Mouse (Mus musculus): ENCODE measurements around the gene Tshz2. TPM values are rescaled to one million over a fixed set of nuclear protein-coding genes. Genes with fewer than 3 reads are reported as not detected.
A peak's percentile ranks its signal among the peaks of the same experiment; 100 is the strongest.

The Tshz2 gene
- polyA plus RNA-seq, 1 experiment: 42.6 TPM

- TF ChIP-seq CTCF (IDR thresholded peaks at IDR 0.05; ENCODE audit: borderline replicate concordance, extremely low read depth, insufficient read depth, insufficient read length): peak; percentile 53; the same call in 1 of the 2 replicates
- TF ChIP-seq POLR2A (IDR thresholded peaks at IDR 0.05; ENCODE audit: borderline replicate concordance, extremely low read depth, insufficient read depth, insufficient read length, poor library complexity, severe bottlenecking): no peak
- DNase-seq (ENCODE audit: low read depth): peak; percentile 84
These were observed 326.1 kb downstream of the Tshz2 start for GRCm38 (mm10) chr2:169958736-169959573.

DNA sequence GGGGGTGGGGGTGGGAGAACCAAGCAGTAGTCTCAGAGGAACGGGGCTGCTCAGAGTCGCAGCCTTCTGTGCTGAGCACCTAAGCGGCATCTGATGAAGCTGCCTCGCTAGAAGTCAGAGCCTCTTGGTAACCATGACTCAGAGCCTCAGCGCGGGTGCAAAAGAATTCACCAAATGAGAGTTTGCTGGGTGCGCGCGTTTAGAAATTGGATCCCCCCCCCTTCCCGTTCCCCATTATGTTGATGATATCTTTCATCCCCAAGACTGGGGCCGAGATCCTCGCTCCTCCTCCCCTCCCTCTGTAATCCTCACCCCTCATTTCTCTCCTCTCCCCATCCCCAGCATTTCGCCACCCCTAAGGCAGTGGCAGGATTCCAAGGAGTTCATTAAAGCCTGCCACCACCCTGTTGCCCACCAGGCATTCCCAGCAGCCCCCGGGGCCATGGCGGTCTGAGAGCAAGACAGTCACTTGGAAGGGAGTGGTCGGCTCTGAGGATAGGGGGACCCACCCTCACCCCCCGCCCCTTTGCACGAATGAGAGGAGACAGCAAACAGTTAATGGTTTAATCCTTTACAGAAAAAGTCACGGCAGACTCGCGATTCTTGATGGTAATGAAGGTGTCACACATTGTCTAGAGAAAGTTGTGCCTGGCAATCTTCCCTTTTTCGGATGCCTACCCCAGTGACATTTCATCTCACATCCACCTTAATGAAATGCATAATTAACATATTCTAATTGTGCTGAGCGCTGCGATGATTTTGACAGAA is 328.8 kb downstream of the Tshz2 start:
- peak; percentile 91 for DNase-seq (ENCODE audit: low read depth)
- no peak for TF ChIP-seq POLR2A (IDR thresholded peaks at IDR 0.05; ENCODE audit: borderline replicate concordance, extremely low read depth, insufficient read depth, insufficient read length, poor library complexity, severe bottlenecking)
- no peak for TF ChIP-seq CTCF (IDR thresholded peaks at IDR 0.05; ENCODE audit: borderline replicate concordance, extremely low read depth, insufficient read depth, insufficient read length)

DNA sequence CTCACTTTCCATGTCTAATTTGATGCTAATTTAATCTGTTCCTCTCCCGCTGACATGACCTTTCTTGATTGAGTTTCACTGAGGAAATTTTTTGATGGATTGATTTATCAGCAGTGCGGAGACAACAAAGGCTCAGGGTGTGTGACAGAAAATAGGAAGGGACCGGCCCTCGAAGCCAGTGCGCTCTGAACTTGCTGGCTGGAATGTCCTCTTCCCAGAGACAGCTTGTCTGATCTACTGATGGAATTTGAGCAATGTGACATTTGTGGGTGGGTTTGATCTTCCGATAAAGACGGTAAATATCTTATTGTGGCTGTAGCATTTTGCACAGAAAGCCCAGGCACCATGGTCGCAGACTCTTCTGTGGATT is 329.4 kb downstream of the Tshz2 start:
- TF ChIP-seq POLR2A (IDR thresholded peaks at IDR 0.05; ENCODE audit: borderline replicate concordance, extremely low read depth, insufficient read depth, insufficient read length, poor library complexity, severe bottlenecking) (no peak), CTCF (IDR thresholded peaks at IDR 0.05; ENCODE audit: borderline replicate concordance, extremely low read depth, insufficient read depth, insufficient read length) (no peak)
- DNase-seq (ENCODE audit: low read depth): no peak

GRCm38 (mm10) chr2:169962776-169963175 is 330.0 kb downstream of the Tshz2 start:
- no peak for TF ChIP-seq CTCF (IDR thresholded peaks at IDR 0.05; ENCODE audit: borderline replicate concordance, extremely low read depth, insufficient read depth, insufficient read length)
- no peak for TF ChIP-seq POLR2A (IDR thresholded peaks at IDR 0.05; ENCODE audit: borderline replicate concordance, extremely low read depth, insufficient read depth, insufficient read length, poor library complexity, severe bottlenecking)
- DNase-seq (ENCODE audit: low read depth): no peak

- TF ChIP-seq CTCF (IDR thresholded peaks at IDR 0.05; ENCODE audit: borderline replicate concordance, extremely low read depth, insufficient read depth, insufficient read length) (no peak), POLR2A (IDR thresholded peaks at IDR 0.05; ENCODE audit: borderline replicate concordance, extremely low read depth, insufficient read depth, insufficient read length, poor library complexity, severe bottlenecking) (no peak)
- DNase-seq (ENCODE audit: low read depth): no peak
These were observed 337.7 kb downstream of the Tshz2 start for GRCm38 (mm10) chr2:169970481-169970880.

- TF ChIP-seq CTCF (IDR thresholded peaks at IDR 0.05; ENCODE audit: borderline replicate concordance, extremely low read depth, insufficient read depth, insufficient read length): no peak
- TF ChIP-seq POLR2A (IDR thresholded peaks at IDR 0.05; ENCODE audit: borderline replicate concordance, extremely low read depth, insufficient read depth, insufficient read length, poor library complexity, severe bottlenecking): no peak
- peak; percentile 80 for DNase-seq (ENCODE audit: low read depth)
These were observed 350.1 kb downstream of the Tshz2 start for GRCm38 (mm10) chr2:169982925-169983324.

GRCm38 (mm10) chr2:169987186-169987585 is 354.4 kb downstream of the Tshz2 start:
- TF ChIP-seq POLR2A (IDR thresholded peaks at IDR 0.05; ENCODE audit: borderline replicate concordance, extremely low read depth, insufficient read depth, insufficient read length, poor library complexity, severe bottlenecking): no peak
- no peak for TF ChIP-seq CTCF (IDR thresholded peaks at IDR 0.05; ENCODE audit: borderline replicate concordance, extremely low read depth, insufficient read depth, insufficient read length)
- no peak for DNase-seq (ENCODE audit: low read depth)

DNA sequence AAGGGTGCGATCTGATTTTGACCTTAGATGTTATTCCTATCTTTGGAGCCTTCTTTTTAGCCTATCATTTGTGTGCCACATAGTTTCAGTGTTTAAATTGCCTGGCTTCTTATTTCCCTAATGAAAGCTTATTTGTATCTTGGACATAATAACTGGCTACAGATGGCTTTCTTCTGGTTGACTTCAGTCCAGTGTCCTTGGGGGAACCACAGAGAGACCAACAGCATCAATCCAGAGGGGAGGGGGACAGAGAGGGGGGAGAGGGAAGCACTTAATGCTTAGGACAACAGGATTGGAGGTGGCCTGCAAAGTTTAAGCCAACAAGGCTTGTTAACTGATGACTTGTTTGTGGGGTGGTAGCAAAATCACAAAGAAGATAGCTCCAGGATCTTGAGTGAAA is 356.4 kb downstream of the Tshz2 start:
- DNase-seq (ENCODE audit: low read depth): no peak
- TF ChIP-seq POLR2A (IDR thresholded peaks at IDR 0.05; ENCODE audit: borderline replicate concordance, extremely low read depth, insufficient read depth, insufficient read length, poor library complexity, severe bottlenecking): no peak
- TF ChIP-seq CTCF (IDR thresholded peaks at IDR 0.05; ENCODE audit: borderline replicate concordance, extremely low read depth, insufficient read depth, insufficient read length): no peak

GRCm38 (mm10) chr2:169990991-169991390 is 358.2 kb downstream of the Tshz2 start:
- DNase-seq (ENCODE audit: low read depth): no peak
- TF ChIP-seq POLR2A (IDR thresholded peaks at IDR 0.05; ENCODE audit: borderline replicate concordance, extremely low read depth, insufficient read depth, insufficient read length, poor library complexity, severe bottlenecking) (no peak), CTCF (IDR thresholded peaks at IDR 0.05; ENCODE audit: borderline replicate concordance, extremely low read depth, insufficient read depth, insufficient read length) (no peak)

DNA sequence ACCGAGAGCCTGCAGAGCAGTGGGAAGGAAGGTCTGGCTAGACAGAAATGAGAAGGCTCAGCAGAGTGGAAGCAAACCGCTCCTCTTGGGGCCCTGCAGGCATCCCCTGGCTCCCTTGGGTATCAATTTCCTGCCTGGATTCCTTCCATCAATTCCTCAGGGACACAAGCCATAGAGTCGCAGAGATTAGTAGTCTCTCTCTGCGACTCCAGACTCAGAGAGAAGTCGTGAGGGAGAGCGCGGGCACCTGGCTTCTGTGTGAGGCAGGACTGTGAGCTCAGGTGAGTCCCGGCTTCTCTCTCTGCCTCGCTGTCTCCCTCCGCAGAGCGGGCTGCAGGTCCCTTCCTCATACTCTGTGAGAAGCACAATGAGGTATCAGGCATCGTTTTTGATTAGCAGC is 363.2 kb downstream of the Tshz2 start:
- TF ChIP-seq POLR2A (IDR thresholded peaks at IDR 0.05; ENCODE audit: borderline replicate concordance, extremely low read depth, insufficient read depth, insufficient read length, poor library complexity, severe bottlenecking): no peak
- TF ChIP-seq CTCF (IDR thresholded peaks at IDR 0.05; ENCODE audit: borderline replicate concordance, extremely low read depth, insufficient read depth, insufficient read length): no peak
- peak; percentile 36 for DNase-seq (ENCODE audit: low read depth)

DNA sequence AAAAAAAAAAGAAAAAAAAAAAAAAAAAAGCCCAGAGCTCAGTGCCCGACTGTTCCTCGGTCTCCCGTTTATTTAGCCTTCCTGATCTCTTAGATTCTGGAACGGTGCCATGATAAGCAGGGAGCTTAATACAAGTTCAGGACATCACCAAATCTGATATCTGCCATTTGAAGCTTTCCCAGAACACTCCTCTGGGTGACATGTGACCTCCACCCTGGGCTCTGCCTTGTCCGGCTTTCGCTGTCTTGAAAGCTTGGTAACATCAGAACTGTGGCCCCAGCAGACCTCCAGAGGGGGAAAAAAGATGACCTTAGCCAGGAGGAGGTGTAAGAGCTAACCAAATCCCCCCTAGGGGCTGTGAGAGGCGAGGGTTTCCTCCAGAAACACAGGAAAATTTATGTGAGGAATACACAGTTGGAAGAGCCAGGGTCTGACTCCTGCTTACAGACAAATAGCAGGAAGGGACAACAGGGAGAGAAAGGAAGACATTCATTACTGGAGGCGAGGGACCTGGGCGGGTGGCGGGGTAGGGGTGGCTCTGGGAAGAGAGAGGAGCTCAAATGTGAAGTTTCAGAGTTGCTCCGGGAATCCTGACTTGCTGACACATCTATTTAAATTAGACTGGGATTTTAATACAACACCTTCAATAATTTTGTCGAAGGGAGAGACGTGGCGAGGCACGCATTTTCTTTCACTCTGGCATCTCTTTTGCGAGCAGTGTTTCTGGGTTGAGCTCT is 363.9 kb downstream of the Tshz2 start:
- TF ChIP-seq POLR2A (IDR thresholded peaks at IDR 0.05; ENCODE audit: borderline replicate concordance, extremely low read depth, insufficient read depth, insufficient read length, poor library complexity, severe bottlenecking) (no peak), CTCF (IDR thresholded peaks at IDR 0.05; ENCODE audit: borderline replicate concordance, extremely low read depth, insufficient read depth, insufficient read length) (no peak)
- DNase-seq (ENCODE audit: low read depth): peak; percentile 34
